Mouse (Mus musculus): ENCODE measurements around the gene AC124502.3. TPM values are rescaled to one million over a fixed set of nuclear protein-coding genes. Genes with fewer than 3 reads are reported as not detected.

Gene AC124502.3
- polyA plus RNA-seq, 1 experiment, result 2.8 TPM

- no peak for DNase-seq (ENCODE audit: low read depth)
- TF ChIP-seq POLR2A (IDR thresholded peaks at IDR 0.05; ENCODE audit: borderline replicate concordance, extremely low read depth, insufficient read depth, insufficient read length, poor library complexity, severe bottlenecking) (no peak), CTCF (IDR thresholded peaks at IDR 0.05; ENCODE audit: borderline replicate concordance, extremely low read depth, insufficient read depth, insufficient read length) (no peak)
These were observed 23.8 kb downstream of the AC124502.3 start for GRCm38 (mm10) chr19:5062446-5062845.

DNA sequence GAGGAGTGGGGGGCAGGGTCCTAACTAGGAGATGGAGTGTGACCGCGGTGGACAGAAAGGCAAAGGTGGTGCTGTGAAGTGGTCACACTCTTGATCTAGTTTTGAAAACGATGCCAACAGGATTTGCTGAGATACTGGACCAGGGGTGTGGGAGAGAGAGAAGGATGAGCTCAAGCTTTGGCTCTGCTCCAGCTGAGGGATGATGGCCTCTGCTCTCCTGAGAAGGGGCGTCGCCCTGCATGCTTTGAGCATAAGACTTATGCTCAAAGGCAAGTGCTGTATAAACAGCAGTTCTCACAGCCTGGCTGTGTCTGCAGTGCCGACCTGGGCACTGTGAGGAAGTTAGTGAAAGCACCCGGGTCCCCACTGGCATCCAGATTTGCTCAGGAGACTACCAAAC lies 26.4 kb downstream of the AC124502.3 start:
- no peak for DNase-seq (ENCODE audit: low read depth)
- TF ChIP-seq CTCF (IDR thresholded peaks at IDR 0.05; ENCODE audit: borderline replicate concordance, extremely low read depth, insufficient read depth, insufficient read length), result no peak
- no peak for TF ChIP-seq POLR2A (IDR thresholded peaks at IDR 0.05; ENCODE audit: borderline replicate concordance, extremely low read depth, insufficient read depth, insufficient read length, poor library complexity, severe bottlenecking)

GRCm38 (mm10) chr19:5067040-5067799 lies 28.5 kb downstream of the AC124502.3 start:
- DNase-seq (ENCODE audit: low read depth), result no peak
- TF ChIP-seq CTCF (IDR thresholded peaks at IDR 0.05; ENCODE audit: borderline replicate concordance, extremely low read depth, insufficient read depth, insufficient read length) (no peak), POLR2A (IDR thresholded peaks at IDR 0.05; ENCODE audit: borderline replicate concordance, extremely low read depth, insufficient read depth, insufficient read length, poor library complexity, severe bottlenecking) (no peak)

- DNase-seq (ENCODE audit: low read depth), result peak; percentile 84
- TF ChIP-seq POLR2A (IDR thresholded peaks at IDR 0.05; ENCODE audit: borderline replicate concordance, extremely low read depth, insufficient read depth, insufficient read length, poor library complexity, severe bottlenecking) (0 out of 2 replicates have a peak, but pooled peaks have one; percentile 22), CTCF (IDR thresholded peaks at IDR 0.05; ENCODE audit: borderline replicate concordance, extremely low read depth, insufficient read depth, insufficient read length) (no peak)
These were observed 29.3 kb downstream of the AC124502.3 start, which contains the start of gene Cd248 for GRCm38 (mm10) chr19:5067867-5068569. Cd248 (plus strand) TSS chr19:5068078.

GRCm38 (mm10) chr19:5068570-5069234 lies 30.0 kb downstream of the AC124502.3 start:
- TF ChIP-seq POLR2A (IDR thresholded peaks at IDR 0.05; ENCODE audit: borderline replicate concordance, extremely low read depth, insufficient read depth, insufficient read length, poor library complexity, severe bottlenecking) (no peak), CTCF (IDR thresholded peaks at IDR 0.05; ENCODE audit: borderline replicate concordance, extremely low read depth, insufficient read depth, insufficient read length) (peak; percentile 1; the same call in 1 of the 2 replicates)
- no peak for DNase-seq (ENCODE audit: low read depth)

DNA sequence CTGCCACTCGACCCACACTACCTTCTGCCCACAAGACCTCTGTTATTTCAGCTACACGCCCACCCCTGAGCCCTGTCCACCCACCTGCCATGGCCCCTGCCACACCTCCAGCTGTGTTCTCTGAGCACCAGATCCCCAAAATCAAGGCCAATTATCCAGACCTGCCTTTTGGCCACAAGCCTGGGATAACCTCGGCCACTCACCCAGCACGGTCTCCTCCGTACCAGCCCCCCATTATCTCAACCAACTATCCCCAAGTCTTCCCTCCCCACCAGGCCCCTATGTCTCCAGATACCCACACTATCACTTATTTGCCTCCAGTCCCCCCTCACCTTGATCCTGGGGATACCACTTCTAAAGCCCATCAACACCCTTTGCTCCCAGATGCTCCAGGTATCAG lies 30.8 kb downstream of the AC124502.3 start:
- TF ChIP-seq CTCF (IDR thresholded peaks at IDR 0.05; ENCODE audit: borderline replicate concordance, extremely low read depth, insufficient read depth, insufficient read length) (no peak), POLR2A (IDR thresholded peaks at IDR 0.05; ENCODE audit: borderline replicate concordance, extremely low read depth, insufficient read depth, insufficient read length, poor library complexity, severe bottlenecking) (no peak)
- DNase-seq (ENCODE audit: low read depth), result no peak

DNA sequence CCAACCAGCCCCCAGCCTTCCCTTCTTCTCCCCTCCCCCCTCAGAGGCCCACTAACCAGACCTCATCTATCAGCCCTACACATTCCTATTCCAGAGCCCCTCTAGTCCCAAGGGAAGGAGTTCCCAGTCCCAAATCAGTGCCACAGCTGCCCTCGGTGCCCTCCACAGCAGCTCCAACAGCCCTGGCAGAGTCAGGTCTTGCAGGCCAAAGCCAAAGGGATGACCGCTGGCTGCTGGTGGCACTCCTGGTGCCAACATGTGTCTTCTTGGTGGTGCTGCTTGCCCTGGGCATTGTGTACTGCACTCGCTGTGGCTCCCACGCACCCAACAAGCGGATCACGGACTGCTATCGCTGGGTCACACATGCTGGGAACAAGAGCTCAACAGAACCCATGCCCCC lies 31.3 kb downstream of the AC124502.3 start:
- TF ChIP-seq CTCF (IDR thresholded peaks at IDR 0.05; ENCODE audit: borderline replicate concordance, extremely low read depth, insufficient read depth, insufficient read length), result no peak
- TF ChIP-seq POLR2A (IDR thresholded peaks at IDR 0.05; ENCODE audit: borderline replicate concordance, extremely low read depth, insufficient read depth, insufficient read length, poor library complexity, severe bottlenecking), result no peak
- DNase-seq (ENCODE audit: low read depth), result no peak

DNA sequence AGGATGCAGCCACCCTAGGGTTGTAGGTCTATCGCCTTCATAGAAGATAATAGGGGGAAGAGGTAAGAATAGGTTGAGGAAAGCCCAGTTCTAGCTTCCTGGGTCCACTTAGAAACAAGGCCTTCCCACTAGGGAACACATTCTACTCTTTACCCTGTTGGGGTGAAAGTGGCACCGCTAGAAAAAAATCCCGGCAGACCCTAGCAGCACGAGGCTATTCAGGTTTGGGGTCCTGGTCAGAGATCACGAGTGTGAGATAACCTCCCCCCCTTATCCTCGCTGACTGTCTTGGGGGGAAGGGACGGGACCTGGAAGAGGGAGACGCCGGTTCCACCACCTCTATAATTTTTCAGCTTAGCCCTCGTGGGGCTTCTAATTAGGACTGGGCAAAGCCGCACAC lies 32.4 kb downstream of the AC124502.3 start:
- no peak for TF ChIP-seq CTCF (IDR thresholded peaks at IDR 0.05; ENCODE audit: borderline replicate concordance, extremely low read depth, insufficient read depth, insufficient read length)
- no peak for TF ChIP-seq POLR2A (IDR thresholded peaks at IDR 0.05; ENCODE audit: borderline replicate concordance, extremely low read depth, insufficient read depth, insufficient read length, poor library complexity, severe bottlenecking)
- DNase-seq (ENCODE audit: low read depth), result no peak

DNA sequence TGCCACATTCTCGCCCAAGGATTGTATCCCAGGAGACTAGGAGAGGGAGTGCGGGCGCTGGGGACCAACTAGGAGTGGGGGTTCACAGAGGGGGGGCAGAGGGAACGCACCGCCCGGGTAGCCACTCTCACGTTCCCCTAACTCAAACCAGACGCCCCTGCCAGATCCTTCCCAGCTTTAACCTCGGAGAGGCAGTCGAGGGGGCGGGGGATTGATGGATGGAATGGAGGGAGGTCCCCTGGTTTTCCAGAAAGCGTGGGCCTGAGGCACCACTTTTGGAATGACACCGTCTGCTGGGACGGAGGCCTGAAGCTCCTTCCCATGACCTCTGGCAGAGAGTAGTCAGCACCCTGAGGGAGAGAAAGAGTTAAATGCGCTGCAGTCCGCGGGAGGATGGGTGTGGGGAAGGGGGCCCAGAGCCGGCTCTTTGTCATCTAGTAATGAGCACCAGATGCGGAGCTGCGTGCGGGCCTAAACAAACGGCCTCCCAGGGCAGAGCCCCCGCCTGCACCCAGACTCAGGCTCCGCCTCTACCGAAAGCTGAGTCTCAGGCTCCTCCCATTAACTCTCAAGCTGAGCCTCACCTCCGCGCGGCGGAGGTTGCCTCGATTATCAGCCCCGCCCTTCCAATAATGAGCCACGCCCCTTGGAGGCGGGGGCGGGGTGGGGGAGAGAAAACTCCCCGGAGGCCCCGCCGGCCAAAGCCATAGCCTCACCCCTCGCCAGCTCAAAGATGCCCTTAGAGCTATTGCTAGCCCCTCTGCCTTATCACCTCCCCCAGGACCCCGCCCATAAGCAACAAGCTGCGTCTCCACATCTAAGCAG lies 33.1 kb downstream of the AC124502.3 start:
- TF ChIP-seq CTCF (IDR thresholded peaks at IDR 0.05; ENCODE audit: borderline replicate concordance, extremely low read depth, insufficient read depth, insufficient read length), result no peak
- TF ChIP-seq POLR2A (IDR thresholded peaks at IDR 0.05; ENCODE audit: borderline replicate concordance, extremely low read depth, insufficient read depth, insufficient read length, poor library complexity, severe bottlenecking), result no peak
- DNase-seq (ENCODE audit: low read depth), result peak; percentile 94

GRCm38 (mm10) chr19:5072389-5073019 lies 33.8 kb downstream of the AC124502.3 start:
- TF ChIP-seq POLR2A (IDR thresholded peaks at IDR 0.05; ENCODE audit: borderline replicate concordance, extremely low read depth, insufficient read depth, insufficient read length, poor library complexity, severe bottlenecking) (no peak), CTCF (IDR thresholded peaks at IDR 0.05; ENCODE audit: borderline replicate concordance, extremely low read depth, insufficient read depth, insufficient read length) (no peak)
- no peak for DNase-seq (ENCODE audit: low read depth)

Measured in brain, embryonic 14.5 days (tissue).